In the genomic region with DNA sequence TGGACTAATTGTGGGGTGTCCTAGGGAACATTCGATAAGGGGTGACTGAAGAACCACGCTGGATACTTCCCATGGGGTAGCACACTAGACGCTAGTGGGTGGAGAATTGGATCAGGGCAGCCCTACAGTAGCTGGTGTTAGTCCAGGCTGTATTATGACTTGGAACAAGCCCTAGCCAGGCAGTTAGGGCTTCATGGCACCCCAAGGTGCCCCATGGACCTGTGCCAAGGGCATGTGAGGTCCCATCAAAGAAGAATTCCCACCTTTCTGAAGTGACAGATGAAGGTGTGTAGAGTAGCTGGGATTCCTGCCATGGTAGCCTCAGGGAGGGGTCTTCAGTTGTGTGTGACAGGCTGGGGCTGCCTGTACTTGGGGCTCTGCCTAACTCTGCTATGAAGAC, we compare ENCODE assay signal across 7 mouse cellular contexts. TPM values are rescaled to one million over a fixed set of nuclear protein-coding genes. Genes with fewer than 3 reads are reported as not detected.
A peak's percentile ranks its signal among the peaks of the same experiment; 100 is the strongest.
DNase-seq lines count a peak whose midpoint lies in the region; ATAC-seq and TF ChIP-seq lines count a peak whose summit lies in the region.

No protein-coding gene starts in this region.

- 36% methylated on average over 3 of the region's 3 CpGs for WGBS in lung, embryonic 14.5 days
- WGBS in forebrain, embryonic 11.5 days = 38% methylated on average over 3 of the region's 3 CpGs
- 25% methylated on average over 3 of the region's 3 CpGs for WGBS in limb, embryonic 12.5 days
- WGBS in small intestine, adult 2 months = 41% methylated on average over 3 of the region's 3 CpGs

- H3K27ac ChIP-seq in lung, embryonic 14.5 days (ENCODE audit: low read depth) = no peak overlapping the region
- H3K27ac ChIP-seq in forebrain, embryonic 11.5 days (ENCODE audit: low read depth, low read length) = no peak overlapping the region
- no peak overlapping the region for H3K27ac ChIP-seq in limb, embryonic 12.5 days
- H3K27ac ChIP-seq in small intestine, adult 2 months (ENCODE audit: insufficient read depth, low read depth, low read length) = peak overlapping the region; percentile 9; the same call in 1 of the 2 replicates

- no peaks in the 10 kb centered on the region for H3K9me3 ChIP-seq in lung, embryonic 14.5 days (ENCODE audit: low read depth, low read length)
- no peaks in the 10 kb centered on the region for H3K9me3 ChIP-seq in forebrain, embryonic 11.5 days (ENCODE audit: control insufficient read depth, low read length)
- no peaks in the 10 kb centered on the region for H3K9me3 ChIP-seq in limb, embryonic 12.5 days

- H3K9ac ChIP-seq in lung, embryonic 14.5 days = no peak overlapping the region
- H3K9ac ChIP-seq in forebrain, embryonic 11.5 days (ENCODE audit: low read length) = no peak overlapping the region
- H3K9ac ChIP-seq in limb, embryonic 12.5 days (replicated peaks) = no peak overlapping the region

- no peak for TF ChIP-seq CTCF in lung, embryonic 14.5 days (IDR thresholded peaks at IDR 0.05; ENCODE audit: low read depth)
- TF ChIP-seq CTCF in small intestine, adult 2 months (IDR thresholded peaks at IDR 0.05; ENCODE audit: extremely low read depth, insufficient read length, insufficient replicate concordance, low read depth, low read length) = no peak

- no peaks in the 10 kb centered on the region for H3K36me3 ChIP-seq in lung, embryonic 14.5 days (ENCODE audit: insufficient read depth)
- no peaks in the 10 kb centered on the region for H3K36me3 ChIP-seq in forebrain, embryonic 11.5 days (ENCODE audit: control insufficient read depth, insufficient read depth, low read length)
- H3K36me3 ChIP-seq in limb, embryonic 12.5 days = no peaks in the 10 kb centered on the region
- H3K36me3 ChIP-seq in small intestine, adult 2 months (ENCODE audit: control insufficient read depth, insufficient read depth, low read length) = no peaks in the 10 kb centered on the region

- peak overlapping the region; percentile 56 for H3K4me3 ChIP-seq in lung, embryonic 14.5 days (ENCODE audit: low read depth, low read length)
- H3K4me3 ChIP-seq in forebrain, embryonic 11.5 days (ENCODE audit: low read depth, low read length) = peak overlapping the region; percentile 34; the same call in 1 of the 2 replicates
- H3K4me3 ChIP-seq in limb, embryonic 12.5 days (replicated peaks) = peak overlapping the region; percentile 53
- H3K4me3 ChIP-seq in small intestine, adult 2 months (ENCODE audit: low read depth, low read length) = peak overlapping the region; percentile 12; the same call in 1 of the 2 replicates

- no peak for ATAC-seq in lung, embryonic 14.5 days (ENCODE audit: insufficient read depth)
- no peak for ATAC-seq in forebrain, embryonic 11.5 days (replicated peaks; ENCODE audit: low FRiP score)
- ATAC-seq in limb, embryonic 12.5 days (ENCODE audit: insufficient number of reproducible peaks, insufficient read depth, low FRiP score, low TSS enrichment, low read depth) = no peak; the same call in 1 of the 2 replicates

- no peak for TF ChIP-seq POLR2A in small intestine, adult 2 months (IDR thresholded peaks at IDR 0.05; ENCODE audit: low read depth, low read length)

- H3K4me1 ChIP-seq in lung, embryonic 14.5 days (ENCODE audit: insufficient read depth) = peaks cover 19% of the 10 kb centered on the region
- peaks cover 17% of the 10 kb centered on the region for H3K4me1 ChIP-seq in forebrain, embryonic 11.5 days (replicated peaks; ENCODE audit: control insufficient read depth, insufficient read depth, low read length)
- H3K4me1 ChIP-seq in limb, embryonic 12.5 days (replicated peaks) = peaks cover 49% of the 10 kb centered on the region
- peaks cover 24% of the 10 kb centered on the region for H3K4me1 ChIP-seq in small intestine, adult 2 months (ENCODE audit: control insufficient read depth, insufficient read depth, insufficient read length, low read length)

- DNase-seq in lung, embryonic 14.5 days = no peak
- DNase-seq in lung, postnatal 36 days = no peak
- no peak for DNase-seq in forebrain, embryonic 11.5 days (ENCODE audit: low spot score)
- DNase-seq in gastrocnemius, postnatal 25 days = no peak
- DNase-seq in adrenal gland, adult 2 months = no peak

- H3K4me2 ChIP-seq in lung, embryonic 14.5 days = peak overlapping the region; percentile 93
- H3K4me2 ChIP-seq in forebrain, embryonic 11.5 days (ENCODE audit: low read depth, low read length, severe bottlenecking) = no peak overlapping the region; the same call in 1 of the 2 replicates
- peak overlapping the region; percentile 91 for H3K4me2 ChIP-seq in limb, embryonic 12.5 days

- peaks cover 58% of the 10 kb centered on the region for H3K27me3 ChIP-seq in lung, embryonic 14.5 days (ENCODE audit: insufficient read depth, low read length)
- peaks cover 53% of the 10 kb centered on the region for H3K27me3 ChIP-seq in forebrain, embryonic 11.5 days (ENCODE audit: control insufficient read depth, insufficient read depth, low read length)
- H3K27me3 ChIP-seq in limb, embryonic 12.5 days = peaks cover 58% of the 10 kb centered on the region
- H3K27me3 ChIP-seq in small intestine, adult 2 months (ENCODE audit: control insufficient read depth, insufficient read depth, low read length) = peaks cover 29% of the 10 kb centered on the region

RNA-seq across cellular contexts. Expression of gene Pde4a, which starts 1.0 kb away (rescaled TPM):
- 8.4 and 9.4 TPM in 2 replicates for polyA plus RNA-seq in lung, embryonic 14.5 days (2014; fragmentation: Nextera tagmentation; extraction: Ambion mirVana)
- polyA plus RNA-seq in forebrain, embryonic 11.5 days (2014; fragmentation: Nextera tagmentation; extraction: Ambion mirVana) = 7.0 and 8.4 TPM in 2 replicates
- 4.8 and 5.6 TPM in 2 replicates for polyA plus RNA-seq in limb, embryonic 12.5 days (2016; fragmentation: Nextera tagmentation; extraction: Ambion mirVana)
- polyA plus RNA-seq in small intestine, adult 2 months (2012; rRNA removed) = 5.1 and 7.1 TPM in 2 replicates
- total RNA-seq in gastrocnemius, postnatal 25 days (2021) = 10 to 100 TPM; 44.6 to 46.7 TPM
- total RNA-seq in adrenal gland, adult 2 months (2021) = 10 to 100 TPM in 1 of 2 experiments, 1 to 10 TPM in 1; 8.8 to 17.7 TPM
- 13.2 and 15.6 TPM in 2 replicates for polyA plus RNA-seq in adrenal gland, adult 2 months (2012; rRNA removed)

RNA-seq across cellular contexts. Expression of gene Cdc37, which starts 16.7 kb away (rescaled TPM):
- 352 and 353 TPM in 2 replicates for polyA plus RNA-seq in lung, embryonic 14.5 days (2014; fragmentation: Nextera tagmentation; extraction: Ambion mirVana)
- 300 and 308 TPM in 2 replicates for polyA plus RNA-seq in forebrain, embryonic 11.5 days (2014; fragmentation: Nextera tagmentation; extraction: Ambion mirVana)
- polyA plus RNA-seq in limb, embryonic 12.5 days (2016; fragmentation: Nextera tagmentation; extraction: Ambion mirVana) = 338 and 357 TPM in 2 replicates
- 14.4 and 24.9 TPM in 2 replicates for polyA plus RNA-seq in small intestine, adult 2 months (2012; rRNA removed)
- total RNA-seq in gastrocnemius, postnatal 25 days (2021) = 100 to 1,000 TPM; 120 to 126 TPM
- 100 to 1,000 TPM; 179 to 202 TPM for total RNA-seq in adrenal gland, adult 2 months (2021)
- polyA plus RNA-seq in adrenal gland, adult 2 months (2012; rRNA removed) = 58.3 and 59.0 TPM in 2 replicates

RNA-seq across cellular contexts. Expression of gene Tyk2, which starts 35.5 kb away (rescaled TPM):
- 9.5 and 12.5 TPM in 2 replicates for polyA plus RNA-seq in lung, embryonic 14.5 days (2014; fragmentation: Nextera tagmentation; extraction: Ambion mirVana)
- 10.3 and 10.8 TPM in 2 replicates for polyA plus RNA-seq in forebrain, embryonic 11.5 days (2014; fragmentation: Nextera tagmentation; extraction: Ambion mirVana)
- 15.0 and 16.1 TPM in 2 replicates for polyA plus RNA-seq in limb, embryonic 12.5 days (2016; fragmentation: Nextera tagmentation; extraction: Ambion mirVana)
- polyA plus RNA-seq in small intestine, adult 2 months (2012; rRNA removed) = 16.3 and 31.2 TPM in 2 replicates
- 1 to 10 TPM; 4.7 to 5.8 TPM for total RNA-seq in gastrocnemius, postnatal 25 days (2021)
- total RNA-seq in adrenal gland, adult 2 months (2021) = 10 to 100 TPM; 12.7 to 14.6 TPM
- 23.5 and 25.8 TPM in 2 replicates for polyA plus RNA-seq in adrenal gland, adult 2 months (2012; rRNA removed)
